ENCODE assay signal across 16 mouse cellular contexts in the genomic region with DNA sequence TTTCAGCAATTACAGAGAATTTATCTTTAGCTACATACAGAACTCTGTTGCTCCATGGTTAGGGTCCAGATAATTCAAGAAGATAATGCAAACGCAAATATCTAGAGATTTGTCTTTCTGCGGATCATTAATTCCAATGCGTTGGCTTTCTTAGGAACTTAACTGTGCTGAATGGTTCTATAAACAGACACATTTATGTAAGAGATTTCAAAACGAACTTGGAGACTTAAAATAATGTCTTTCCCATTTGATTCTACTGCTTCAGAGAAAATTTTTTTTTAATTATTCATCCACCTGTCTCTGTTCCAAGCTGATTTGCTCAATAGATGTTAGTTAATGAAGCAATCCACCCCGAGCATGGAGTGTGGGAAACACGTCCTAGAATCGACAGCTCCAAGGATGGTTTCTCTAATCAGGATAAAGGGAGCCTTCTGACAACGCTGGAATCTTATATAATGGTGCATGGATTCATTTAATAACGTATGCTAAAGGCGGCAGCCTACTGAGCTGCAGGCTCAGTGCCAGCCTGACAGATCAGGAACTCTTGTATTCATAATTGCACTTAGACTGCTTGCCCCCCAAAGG. TPM values are rescaled to one million over a fixed set of nuclear protein-coding genes. Genes with fewer than 3 reads are reported as not detected.
DNase-seq lines count a peak whose midpoint lies in the region.
"Had no signal": no experiment of that assay in that cellular context is flagged by ENCODE, and none has a peak within 500 bp of the region (broad histone marks: within the 10 kb centered on the region; RNA-seq: fewer than 3 reads in every experiment).

No protein-coding gene starts in this region.

- DNase-seq in layer of hippocampus, adult 8-10 months (ENCODE audit: low spot score in 2 of 2): peak; percentile 12 to 17
- DNase-seq in layer of hippocampus, adult 9-10 months (ENCODE audit: low spot score): no peak
- peak; percentile 54 for DNase-seq in adipocyte (ENCODE audit: low spot score)
- peak; percentile 18 to 42 for DNase-seq in frontal cortex, postnatal 36 days (ENCODE audit: low spot score in 2 of 2)
- DNase-seq in right cerebral cortex, postnatal 25 days: peak; percentile 30
- DNase-seq in gastrocnemius, postnatal 36 days: no peak
- no peak for DNase-seq in cerebellum, adult 11-12 months
- DNase-seq: adrenal gland, adult 8-10 months; B cell, adult 2 months; cerebellum, adult 8-10 months; cerebellum, postnatal 36 days; gastrocnemius, adult 2 months; kidney, postnatal 25 days; liver, postnatal 0 days; thymus, adult 18-20 months; thymus, postnatal 36 days had no signal

- intact Hi-C loops in gastrocnemius, postnatal 36 days (cut with DNase I): loop anchor here (10.0 kb wide), 1 partner anchor 784 kb away; no protein-coding TSS in a partner anchor

RNA-seq across cellular contexts. Expression of a gene that starts 20.0 kb away (rescaled TPM):
- total RNA-seq in layer of hippocampus, adult 8-10 months (2022): 10 to 100 TPM; 18.2 to 21.9 (median 20.7) TPM
- total RNA-seq in gastrocnemius, postnatal 36 days (2021): 1 to 10 TPM; 6.0 to 8.1 TPM

RNA-seq across cellular contexts. Expression of a gene that starts 57.8 kb away (rescaled TPM):
- total RNA-seq in layer of hippocampus, adult 8-10 months (2022): 10 to 100 TPM; 75.6 to 86.9 (median 83.7) TPM
- 100 to 1,000 TPM; 138 to 173 TPM for total RNA-seq in gastrocnemius, postnatal 36 days (2021)

Comparison
In these comparisons a context has a peak if more than half of its experiments do, and no peak if none do; other contexts are left out.
1. DNase-seq: peak in layer of hippocampus, adult 8-10 months (2 of 2), adipocyte (single experiment), frontal cortex, postnatal 36 days (2 of 2) and right cerebral cortex, postnatal 25 days (single experiment); none in layer of hippocampus, adult 9-10 months (single experiment), gastrocnemius, postnatal 36 days (0 of 2) and cerebellum, adult 11-12 months (single experiment).